Mouse (Mus musculus) testis, adult 2 months (tissue): ENCODE data around the gene Mxd4.

Experiments
- CTCF ChIP-seq: fragments of 200-500 bp; IDR thresholded peaks from 2 replicates; pipeline ENCODE4 v1.5.1; 2012; ENCODE audit warnings: low read depth, mild to moderate bottlenecking, inconsistent platforms, low read length, moderate library complexity; ENCODE audit not compliant: control insufficient read depth, insufficient read depth, insufficient replicate concordance
- POLR2A ChIP-seq: fragments of 200-500 bp; IDR thresholded peaks from 2 replicates; pipeline ENCODE4 v1.6.1; 2012; ENCODE audit warnings: low read depth, mild to moderate bottlenecking, inconsistent platforms, low read length, moderate library complexity; ENCODE audit not compliant: control insufficient read depth

GRCm38 (mm10) chr5:34231901-34232300 lies 44.4 kb upstream of the Mxd4 start:
- TF ChIP-seq POLR2A: no peak
- TF ChIP-seq CTCF: no peak
